Mouse (Mus musculus) kidney, adult 2 months (tissue): ENCODE results near the gene Dusp7.

Source experiments
- CTCF ChIP-seq: fragments of 200-500 bp; conservative IDR thresholded peaks from 2 replicates; pipeline ENCODE4 v1.5.1; 2011; ENCODE audit warnings: low read depth, mild to moderate bottlenecking, control low read depth, low read length, moderate library complexity, mixed read lengths; ENCODE audit not compliant: insufficient read depth, insufficient read length
- POLR2A ChIP-seq: fragments of 200-500 bp; IDR thresholded peaks from one replicate; pipeline ENCODE4 v1.6.1; 2011; ENCODE audit warnings: low read depth, low read length, control low read depth

DNA sequence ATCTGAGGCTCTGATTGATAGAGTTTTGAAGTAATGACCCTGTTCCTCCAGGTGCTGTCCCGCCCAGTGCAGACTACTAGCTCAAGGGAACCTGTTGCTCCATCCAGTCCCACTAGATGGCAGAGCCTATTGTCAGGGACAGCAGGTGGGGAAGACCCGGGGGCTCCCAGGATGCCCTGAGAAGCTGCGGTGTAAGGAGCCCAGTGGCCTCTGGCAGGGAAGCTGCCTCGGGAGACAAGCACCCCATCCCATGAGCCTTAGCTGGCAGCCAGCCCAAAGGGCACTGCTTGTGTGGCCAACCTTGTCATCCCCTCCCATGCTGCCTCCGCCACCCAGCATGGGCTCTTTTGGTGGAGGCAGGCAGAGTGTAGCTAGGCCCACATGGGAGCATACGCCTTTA lies 17.3 kb upstream of the Dusp7 start:
- TF ChIP-seq POLR2A = no peak
- TF ChIP-seq CTCF = peak; percentile 35; the same call in 1 of the 2 replicates
